Mouse (Mus musculus): ENCODE results near the gene Pkmyt1. TPM values are rescaled to one million over a fixed set of nuclear protein-coding genes. Genes with fewer than 3 reads are reported as not detected.

The Pkmyt1 gene
- under 1 TPM; 0.32 to 0.57 TPM for total RNA-seq (2021)
- long read RNA-seq, experiment 1, result 0 reads
- long read RNA-seq, experiment 2, result 0 reads

DNA sequence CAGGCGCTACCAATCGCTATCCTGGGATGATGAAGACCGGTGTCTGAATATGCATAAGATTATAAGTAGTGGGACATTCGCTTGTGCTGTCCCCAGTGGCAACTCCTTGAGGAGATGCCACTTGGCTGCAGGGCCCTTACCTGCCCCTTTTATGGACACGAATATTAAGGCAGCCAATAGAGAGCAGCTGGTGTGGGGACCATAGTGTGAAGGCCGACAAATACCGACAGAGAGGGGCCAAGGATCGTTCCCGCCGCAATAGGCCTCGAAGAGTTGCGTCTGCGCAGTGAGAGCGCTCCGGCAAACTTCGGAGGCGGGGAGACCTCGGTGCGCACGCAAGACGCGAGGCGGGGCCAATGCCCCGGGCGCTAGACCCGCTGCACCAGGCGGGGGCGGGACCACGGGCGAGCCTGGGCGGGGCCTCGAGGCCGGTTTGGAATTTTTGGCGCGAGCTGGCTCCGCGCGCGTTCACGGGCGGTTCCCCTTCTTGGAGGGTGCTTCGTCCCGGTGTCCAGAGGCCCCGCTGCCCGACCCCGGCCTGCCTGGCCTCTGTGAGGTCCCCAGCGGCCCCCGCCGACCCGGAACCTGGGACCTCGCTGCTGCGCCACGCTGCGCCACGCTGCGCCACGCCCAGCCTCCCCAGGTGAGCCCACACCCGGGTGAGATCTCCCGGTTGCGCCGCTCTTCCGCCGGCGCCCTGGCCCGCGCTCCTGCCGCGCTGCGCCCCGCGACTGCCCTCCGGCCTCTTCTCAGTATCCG, at the start of gene Pkmyt1:
Pkmyt1 (plus strand) TSS at position 338 of the 759 bp plus-strand sequence.
- peak; percentile 94 for DNase-seq (ENCODE audit: low spot score)

DNA sequence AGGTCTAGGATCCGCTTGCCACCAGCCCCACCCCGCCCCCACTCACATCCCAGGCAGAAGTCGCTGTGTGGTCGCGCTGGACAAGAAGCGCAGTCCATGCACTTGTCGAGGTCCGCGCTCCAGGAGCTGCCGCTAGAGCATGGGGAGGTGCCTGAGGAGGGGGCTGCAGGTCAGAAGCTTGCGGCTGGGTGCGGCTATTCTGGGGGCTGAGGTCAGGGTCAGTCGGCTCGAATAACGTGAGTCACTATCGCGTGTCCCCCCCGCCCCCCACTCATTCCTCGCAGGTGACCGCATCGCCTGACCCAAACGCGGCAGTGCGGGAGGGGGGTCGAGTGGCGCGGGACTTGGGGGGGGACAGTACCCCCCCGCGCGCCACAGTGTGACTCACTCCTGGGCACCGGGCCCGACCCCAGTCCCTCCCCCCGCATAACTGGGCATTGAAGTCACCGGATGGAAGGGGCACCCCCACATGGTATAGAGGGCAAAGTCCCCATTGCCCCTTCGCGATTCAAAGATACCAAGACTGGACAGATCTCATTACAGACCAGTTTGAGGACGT, 49.6 kb upstream of the Pkmyt1 start:
- peak; percentile 59 for DNase-seq (ENCODE audit: low spot score)

DNA sequence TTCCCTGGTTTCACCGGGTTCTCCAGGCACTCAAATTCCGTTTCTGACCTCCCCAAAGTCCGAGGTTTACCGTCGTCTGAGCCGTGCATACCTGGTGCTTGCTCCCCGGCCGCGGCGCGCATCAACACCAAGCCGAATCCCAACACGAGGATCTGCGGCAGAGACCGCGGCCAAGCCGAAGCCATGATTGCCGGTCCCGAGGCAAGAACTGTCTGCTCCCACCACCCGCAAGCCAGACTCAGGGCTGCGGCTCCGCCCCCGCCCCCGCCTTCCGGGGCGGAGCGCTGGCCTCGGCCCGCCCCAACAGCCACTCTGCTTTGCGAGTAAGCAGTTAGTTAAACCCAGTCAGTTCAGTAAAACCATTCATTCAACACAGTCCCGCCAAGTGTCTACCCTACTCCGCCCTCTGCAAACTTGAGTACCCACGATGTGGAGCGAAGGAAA, 48.9 kb upstream of the Pkmyt1 start, which contains the start of gene Tnfrsf12a:
Tnfrsf12a (minus strand) TSS at position 233 of the 444 bp plus-strand sequence.
- peak; percentile 85 for DNase-seq (ENCODE audit: low spot score)

DNA sequence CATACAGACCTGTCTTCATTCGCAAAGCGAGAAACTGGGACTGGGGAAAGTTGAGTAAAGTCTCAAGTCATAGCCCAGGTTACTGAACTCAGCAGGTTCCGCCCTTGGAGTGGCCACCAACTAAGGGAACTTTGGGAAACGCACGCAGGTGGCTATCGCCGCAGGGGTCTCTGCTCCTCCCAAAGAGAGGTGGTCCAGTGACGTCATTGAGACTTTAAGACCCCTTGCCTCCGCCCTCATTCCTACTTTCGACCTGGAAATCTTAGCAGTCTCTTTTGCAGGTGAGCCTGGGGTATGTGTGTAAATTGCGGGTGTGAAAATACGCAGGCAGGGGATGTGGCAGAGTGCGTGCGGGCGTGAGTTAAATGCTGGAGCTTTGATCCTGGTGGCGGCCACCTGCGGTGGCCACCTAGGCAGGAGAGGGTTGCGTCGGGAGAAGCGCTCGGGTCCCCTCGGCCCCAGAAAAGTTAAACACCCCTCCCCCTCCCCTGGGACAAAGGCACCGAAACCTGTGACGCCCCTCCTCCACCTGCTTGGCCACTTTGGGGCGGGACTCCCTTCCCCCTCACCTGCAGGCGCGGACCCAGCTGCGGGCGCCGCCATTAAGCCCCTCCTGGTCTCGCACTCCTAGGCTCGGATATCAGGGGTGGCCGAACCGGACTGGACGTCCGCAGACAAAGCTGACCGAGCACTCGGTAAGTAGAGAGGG, 46.9 kb upstream of the Pkmyt1 start, which contains the start of gene Cldn6:
Cldn6 (plus strand) TSS at position 123 of the 709 bp plus-strand sequence.
- no peak for DNase-seq (ENCODE audit: low spot score)

DNA sequence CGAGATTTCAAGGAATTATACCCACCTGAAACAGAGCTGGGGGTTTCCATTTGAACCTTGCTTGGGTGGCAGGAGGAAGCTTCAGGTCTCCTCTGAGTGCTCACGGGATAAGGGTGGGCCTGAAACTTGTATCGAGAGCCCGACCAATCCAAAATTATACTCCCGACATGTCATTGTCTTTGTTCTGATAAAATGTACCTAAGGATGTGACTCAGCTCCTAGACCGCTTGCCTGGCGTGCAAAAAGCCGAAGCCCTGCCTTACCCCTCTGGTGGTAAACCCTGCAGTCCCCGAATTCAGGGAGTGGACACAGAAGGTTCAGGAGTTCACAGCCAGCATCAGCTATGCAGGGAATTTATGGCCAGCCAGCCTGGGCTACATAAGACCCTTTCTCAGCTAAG, 45.8 kb upstream of the Pkmyt1 start:
- no peak for DNase-seq (ENCODE audit: low spot score)

GRCm38 (mm10) chr17:23681086-23681485, 45.0 kb upstream of the Pkmyt1 start:
- DNase-seq (ENCODE audit: low spot score), result no peak

GRCm38 (mm10) chr17:23682092-23682491, 44.0 kb upstream of the Pkmyt1 start:
- no peak for DNase-seq (ENCODE audit: low spot score)

GRCm38 (mm10) chr17:23682530-23682929, 43.6 kb upstream of the Pkmyt1 start:
- DNase-seq (ENCODE audit: low spot score), result no peak

DNA sequence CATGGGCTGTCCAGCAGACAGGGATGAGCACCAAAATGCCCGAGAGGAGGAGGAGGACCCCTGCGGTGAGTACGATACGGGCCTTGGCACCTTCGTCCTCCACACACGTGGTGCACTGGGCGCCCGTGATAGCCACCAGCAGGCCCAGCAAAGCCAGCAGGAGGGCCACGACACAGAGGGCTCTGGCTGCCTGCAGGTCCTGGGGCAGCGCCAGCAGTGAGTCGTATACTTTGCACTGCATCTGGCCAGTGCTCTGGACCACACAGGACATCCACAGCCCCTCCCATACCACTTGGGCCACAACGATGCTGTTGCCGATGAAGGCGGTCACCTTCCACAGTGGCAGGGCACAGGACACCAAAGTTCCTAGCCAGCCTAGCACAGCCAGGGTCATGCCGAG, 42.9 kb upstream of the Pkmyt1 start:
- DNase-seq (ENCODE audit: low spot score), result no peak

DNA sequence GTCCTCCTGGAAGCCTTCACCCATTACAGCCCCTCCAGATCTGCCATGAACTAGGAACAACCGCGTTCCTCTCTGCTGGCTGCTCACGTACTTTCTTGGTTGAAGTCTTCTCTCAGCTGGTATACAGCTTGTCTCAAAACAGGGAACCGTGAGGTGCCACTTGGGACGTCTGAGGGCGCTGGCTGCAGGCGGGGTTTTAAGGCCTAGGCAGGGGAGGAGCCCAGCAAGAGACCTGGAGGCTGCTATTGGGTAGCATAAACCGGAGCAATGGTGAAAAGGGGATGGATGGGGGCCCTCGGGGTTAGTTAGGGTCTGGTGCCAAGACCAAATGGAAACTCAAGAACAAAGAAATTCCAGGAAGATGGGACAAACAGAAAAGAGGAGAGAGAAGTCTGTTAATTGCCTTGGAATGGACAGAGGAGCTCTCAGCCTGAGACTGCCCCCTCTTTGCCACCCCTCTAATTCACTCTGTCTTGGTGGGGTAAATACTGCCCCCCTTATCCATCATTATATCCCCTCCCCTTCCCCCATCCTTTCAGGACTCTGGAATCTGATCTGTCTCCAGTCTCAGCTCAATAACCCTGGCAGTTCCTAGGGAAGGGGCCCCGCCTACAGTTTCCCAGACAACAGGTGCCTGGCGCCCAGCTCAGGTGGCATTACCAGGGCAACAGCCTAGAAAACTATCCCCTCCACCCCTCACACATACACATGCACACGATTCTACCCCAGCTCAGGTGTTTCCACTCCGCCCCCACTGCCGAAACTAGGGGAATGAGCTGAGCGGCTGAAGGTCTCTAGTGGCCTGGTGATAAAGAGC, 42.1 kb upstream of the Pkmyt1 start, which contains the start of gene Cldn9:
Cldn9 (minus strand) TSS at position 171 of the 817 bp plus-strand sequence.
- DNase-seq (ENCODE audit: low spot score), result no peak

DNA sequence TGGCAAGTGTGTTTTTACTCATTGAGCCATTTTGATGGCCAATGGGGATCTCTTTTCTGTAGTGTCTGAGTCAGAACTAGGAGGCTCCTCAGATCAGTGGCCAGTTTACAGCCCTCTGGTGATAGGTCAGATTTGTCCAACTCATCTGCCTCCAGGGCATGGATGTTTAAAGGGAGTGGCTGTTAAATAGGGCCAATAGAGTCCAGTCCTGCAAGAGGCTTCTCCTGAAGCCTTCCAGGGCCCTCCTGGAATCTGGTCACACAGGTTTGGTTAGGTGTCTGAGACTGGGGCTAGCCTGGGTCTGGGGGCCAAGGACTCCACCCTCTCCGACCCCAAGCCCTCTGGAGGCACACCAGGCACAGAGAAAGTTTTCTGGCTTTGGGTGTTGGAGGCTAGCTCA, 31.6 kb upstream of the Pkmyt1 start:
- no peak for DNase-seq (ENCODE audit: low spot score)

GRCm38 (mm10) chr17:23695801-23696200, 30.3 kb upstream of the Pkmyt1 start:
- no peak for DNase-seq (ENCODE audit: low spot score)

- DNase-seq (ENCODE audit: low spot score), result peak; percentile 59
Measured at GRCm38 (mm10) chr17:23699131-23700077, 26.7 kb upstream of the Pkmyt1 start.

DNA sequence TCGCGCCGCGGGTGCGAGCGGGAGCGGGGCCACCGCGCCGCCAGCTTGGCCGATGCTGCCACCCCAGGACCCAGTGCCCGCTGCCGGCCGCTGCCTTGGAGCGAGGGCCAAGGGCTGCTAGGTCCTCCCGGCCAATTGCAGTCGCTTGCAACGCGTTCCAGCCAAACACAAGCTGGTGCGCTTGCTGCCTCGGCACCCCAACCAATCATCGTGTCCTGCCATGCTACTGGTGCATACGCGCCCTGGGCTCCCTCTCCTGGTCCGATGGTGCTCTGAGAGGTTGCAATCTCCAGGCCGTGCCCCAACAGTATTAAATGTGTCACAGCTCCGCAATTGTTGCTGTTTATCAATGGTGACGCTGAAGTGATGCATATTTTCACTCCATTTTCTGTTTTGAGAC, 26.1 kb upstream of the Pkmyt1 start:
- DNase-seq (ENCODE audit: low spot score), result peak; percentile 92

DNA sequence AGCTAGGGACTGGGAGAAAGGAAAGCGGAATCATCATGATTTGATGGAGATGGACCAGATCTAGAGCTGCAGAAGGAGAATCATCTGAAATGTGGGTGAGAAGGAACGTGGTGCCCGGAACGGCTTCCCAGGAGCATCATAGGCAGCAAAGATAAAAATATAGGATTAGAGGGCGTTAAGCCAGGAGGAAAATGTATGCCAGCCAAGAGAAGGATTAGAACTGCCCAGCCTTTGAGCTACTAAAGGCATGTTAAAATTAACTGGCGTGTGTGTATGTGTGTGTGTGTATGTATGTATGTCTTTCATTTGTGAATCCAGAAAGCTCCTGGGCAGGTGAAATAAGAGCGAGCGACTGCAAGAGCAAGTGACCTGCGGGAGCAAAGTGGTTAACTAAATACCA, 22.8 kb upstream of the Pkmyt1 start:
- no peak for DNase-seq (ENCODE audit: low spot score)

GRCm38 (mm10) chr17:23704741-23705140, 21.4 kb upstream of the Pkmyt1 start:
- DNase-seq (ENCODE audit: low spot score), result no peak

- DNase-seq (ENCODE audit: low spot score), result no peak
Measured at GRCm38 (mm10) chr17:23705525-23706104, 20.5 kb upstream of the Pkmyt1 start.

- peak; percentile 59 for DNase-seq (ENCODE audit: low spot score)
Measured at GRCm38 (mm10) chr17:23706212-23706611, 19.9 kb upstream of the Pkmyt1 start.

- no peak for DNase-seq (ENCODE audit: low spot score)
Measured at GRCm38 (mm10) chr17:23717003-23717402, 9.1 kb upstream of the Pkmyt1 start.

DNA sequence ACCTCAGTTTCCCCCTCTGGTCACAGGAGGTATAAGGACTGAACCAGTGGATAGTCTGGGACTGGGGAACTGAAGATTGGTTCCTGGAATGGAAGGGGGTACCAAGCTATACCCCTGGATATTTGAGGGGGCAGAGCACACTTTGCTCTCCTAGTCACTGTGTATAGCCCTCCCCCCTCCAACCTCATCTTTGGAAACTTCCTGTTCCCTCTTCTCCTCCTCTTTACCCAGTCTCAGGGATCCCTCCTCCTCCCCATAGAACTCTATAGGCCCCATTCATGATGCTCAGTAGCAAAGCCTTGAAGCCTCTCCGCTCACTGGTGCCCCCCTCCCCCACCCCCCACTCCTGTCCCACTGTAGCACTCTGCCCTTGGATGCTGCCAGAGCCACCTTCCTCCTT, 6.7 kb upstream of the Pkmyt1 start:
- no peak for DNase-seq (ENCODE audit: low spot score)

Data from gastrocnemius, adult 18-20 months (tissue).